Mouse (Mus musculus) forebrain, embryonic 10.5 days (tissue): ENCODE measurements around the gene Snx32. TPM values are rescaled to one million over a fixed set of nuclear protein-coding genes. Genes with fewer than 3 reads are reported as not detected.

Experiments
- DNase-seq: peaks from one replicate; pipeline ENCODE4 v3.0.0-alpha.2; 2017; ENCODE audit warnings: low spot score; ENCODE audit errors: extremely low spot score
- H3K27ac ChIP-seq: fragments of 300-500 bp; sonication (generic); 2 replicates; pipeline ENCODE4 v1.5.1; 2016; ENCODE audit warnings: mild to moderate bottlenecking
- H3K27me3 ChIP-seq: fragments of 300-500 bp; sonication (generic); 2 replicates; pipeline ENCODE4 v1.6.1; 2016; ENCODE audit warnings: mild to moderate bottlenecking; ENCODE audit not compliant: poor library complexity, severe bottlenecking
- H3K36me3 ChIP-seq: fragments of 300-500 bp; sonication (generic); replicated peaks from 2 replicates; pipeline ENCODE4 v1.6.1; 2016; ENCODE audit warnings: mild to moderate bottlenecking, moderate library complexity
- H3K4me1 ChIP-seq: fragments of 300-500 bp; sonication (generic); 2 replicates; pipeline ENCODE4 v1.6.1; 2016
- H3K4me3 ChIP-seq: fragments of 300-500 bp; sonication (generic); 2 replicates; pipeline ENCODE4 v1.5.1; 2016; ENCODE audit warnings: mild to moderate bottlenecking, moderate library complexity
- H3K9me3 ChIP-seq: fragments of 300-500 bp; sonication (generic); 2 replicates; pipeline ENCODE4 v1.6.1; 2016; ENCODE audit warnings: mild to moderate bottlenecking, moderate library complexity
- WGBS: fragments of 180-500 bp; shearing (Covaris S2); methylation state at CpG from one replicate; pipeline ENCODE4 v1.1.7; 2016; 5-methylcytosine and 5-hydroxymethylcytosine counted together
- polyA plus RNA-seq: library from polyadenylated mRNA; unstranded; fragments of >200 nt; fragmentation: Nextera tagmentation; extraction: Ambion mirVana; gene quantifications from 2 replicates; pipeline ENCODE4 v1.2.1, GENCODE M21; 2016

Gene Snx32
- polyA plus RNA-seq, 1 experiment from 2014 or later = 7.9 TPM

DNA sequence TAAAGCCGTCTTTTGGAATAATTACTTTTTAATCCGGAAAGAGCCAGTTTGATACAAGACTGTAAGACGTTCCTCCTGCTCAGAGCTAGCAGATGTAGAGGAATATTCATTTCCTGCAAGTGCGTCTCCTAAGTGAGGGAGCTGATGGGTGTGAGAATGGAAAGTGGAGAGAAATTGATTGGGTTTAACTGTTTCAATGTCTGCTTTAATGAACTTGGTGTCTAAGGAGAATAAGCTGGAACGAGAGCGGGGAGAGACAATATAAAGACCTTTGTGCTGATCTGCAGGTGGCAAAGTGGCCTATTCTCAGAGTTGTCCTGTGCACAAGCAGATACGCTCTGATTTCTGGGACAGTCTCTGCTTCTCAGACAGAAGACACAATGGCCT lies 19.8 kb upstream of the Snx32 start:
- Histone ChIP-seq H3K9me3 (no peaks in the 10 kb centered on the region), H3K27me3 (peaks cover 42% of the 10 kb centered on the region), H3K27ac (no peak overlapping the region), H3K36me3 (no peaks in the 10 kb centered on the region), H3K4me3 (no peak overlapping the region), H3K4me1 (peaks cover 24% of the 10 kb centered on the region)
- DNase-seq = no peak
- 48% methylated on average over 7 of the region's 7 CpGs for WGBS

DNA sequence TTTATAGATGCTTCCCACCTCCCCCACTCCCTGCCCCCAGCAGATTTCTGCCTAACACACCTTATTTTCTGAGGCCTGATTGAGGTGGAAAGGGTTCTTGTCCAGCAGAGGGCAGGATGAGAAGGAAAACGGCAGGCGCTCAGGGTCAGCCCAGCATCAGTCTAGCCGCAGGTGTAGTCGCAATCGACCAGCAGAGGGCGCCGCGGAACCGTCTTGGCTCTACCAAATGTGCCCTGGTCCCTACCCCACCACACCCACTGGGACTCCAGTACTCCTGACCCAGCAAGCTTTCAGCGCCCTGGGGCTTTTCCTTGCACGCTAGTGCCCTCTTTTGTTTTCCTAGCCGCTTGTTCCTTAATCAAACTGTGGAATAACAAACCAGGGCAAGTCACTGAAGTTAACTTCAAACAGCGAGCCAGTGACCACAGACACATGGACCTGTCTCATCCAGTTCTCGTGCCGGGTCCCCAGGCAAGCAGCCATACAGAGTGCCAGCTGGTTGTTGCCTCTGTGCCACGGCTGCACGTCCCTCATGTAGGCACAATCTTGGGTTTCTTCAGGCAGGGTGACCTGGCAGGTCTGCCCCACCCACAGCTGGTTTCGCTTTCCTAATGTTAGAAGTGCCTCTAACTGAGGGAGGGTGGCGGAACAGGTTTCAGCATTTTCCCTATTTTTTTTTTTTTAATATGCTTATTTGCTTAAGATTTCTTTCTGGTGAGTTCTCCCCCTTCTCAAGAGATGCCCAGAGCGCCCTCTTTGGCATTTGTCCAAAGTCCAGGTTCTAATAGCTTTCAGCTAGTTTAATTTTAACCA lies 19.2 kb upstream of the Snx32 start:
- no peaks in the 10 kb centered on the region for H3K36me3 ChIP-seq
- H3K9me3 ChIP-seq = no peaks in the 10 kb centered on the region
- peaks cover 24% of the 10 kb centered on the region for H3K4me1 ChIP-seq
- peak; percentile 97 for DNase-seq
- peak overlapping the region; percentile 31 for H3K4me3 ChIP-seq
- peaks cover 42% of the 10 kb centered on the region for H3K27me3 ChIP-seq
- 18% methylated on average over 20 of the region's 20 CpGs for WGBS
- H3K27ac ChIP-seq = no peak overlapping the region

DNA sequence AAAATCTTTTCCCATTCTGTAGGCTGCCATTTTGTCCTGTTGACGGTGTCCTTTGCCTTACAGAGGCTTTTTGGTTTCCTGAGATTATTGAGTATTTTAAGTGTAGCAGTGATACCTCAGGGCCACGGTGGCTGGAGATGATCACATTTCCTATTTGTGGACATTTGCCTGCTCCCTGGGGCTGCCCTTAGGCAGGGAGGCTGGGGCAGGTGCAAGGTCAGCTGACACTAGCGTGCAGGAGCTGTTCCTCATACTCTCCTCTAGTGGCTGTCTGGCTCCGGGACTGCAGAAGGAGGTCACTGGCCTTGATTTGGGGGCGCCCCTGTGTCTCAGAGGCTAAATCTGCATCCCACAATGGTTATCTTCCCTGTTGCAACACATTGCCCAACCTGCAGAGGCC lies 14.9 kb upstream of the Snx32 start:
- WGBS = 76% methylated on average over 5 of the region's 5 CpGs
- H3K27me3 ChIP-seq = peaks cover 13% of the 10 kb centered on the region
- no peaks in the 10 kb centered on the region for H3K36me3 ChIP-seq
- H3K4me3 ChIP-seq = no peak overlapping the region
- H3K4me1 ChIP-seq = peaks cover 17% of the 10 kb centered on the region
- no peak overlapping the region for H3K27ac ChIP-seq
- H3K9me3 ChIP-seq = no peaks in the 10 kb centered on the region
- no peak for DNase-seq

DNA sequence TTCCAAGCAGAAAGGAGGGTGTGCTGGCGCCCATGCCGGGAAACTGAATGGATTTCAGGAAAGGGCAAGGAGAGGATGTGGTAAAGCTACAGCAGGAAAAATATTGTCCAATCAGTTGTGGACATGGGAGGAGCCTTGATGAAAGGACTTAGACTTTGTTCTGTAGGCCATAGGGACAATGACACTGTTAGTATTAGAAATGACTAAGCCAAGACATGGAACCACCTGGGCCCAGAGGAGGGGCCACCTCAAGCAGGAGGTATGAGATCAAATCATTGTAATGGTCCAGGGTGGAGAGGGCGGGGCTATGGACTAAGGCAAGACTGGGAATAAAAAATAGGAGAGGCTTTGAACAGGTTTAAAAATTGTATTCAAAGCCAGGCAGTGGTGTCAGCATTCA lies 8.4 kb upstream of the Snx32 start:
- 88% methylated on average over 3 of the region's 3 CpGs for WGBS
- Histone ChIP-seq H3K27ac (no peak overlapping the region), H3K36me3 (no peaks in the 10 kb centered on the region), H3K4me3 (no peak overlapping the region), H3K27me3 (no peaks in the 10 kb centered on the region), H3K9me3 (no peaks in the 10 kb centered on the region), H3K4me1 (no peaks in the 10 kb centered on the region)
- no peak for DNase-seq

DNA sequence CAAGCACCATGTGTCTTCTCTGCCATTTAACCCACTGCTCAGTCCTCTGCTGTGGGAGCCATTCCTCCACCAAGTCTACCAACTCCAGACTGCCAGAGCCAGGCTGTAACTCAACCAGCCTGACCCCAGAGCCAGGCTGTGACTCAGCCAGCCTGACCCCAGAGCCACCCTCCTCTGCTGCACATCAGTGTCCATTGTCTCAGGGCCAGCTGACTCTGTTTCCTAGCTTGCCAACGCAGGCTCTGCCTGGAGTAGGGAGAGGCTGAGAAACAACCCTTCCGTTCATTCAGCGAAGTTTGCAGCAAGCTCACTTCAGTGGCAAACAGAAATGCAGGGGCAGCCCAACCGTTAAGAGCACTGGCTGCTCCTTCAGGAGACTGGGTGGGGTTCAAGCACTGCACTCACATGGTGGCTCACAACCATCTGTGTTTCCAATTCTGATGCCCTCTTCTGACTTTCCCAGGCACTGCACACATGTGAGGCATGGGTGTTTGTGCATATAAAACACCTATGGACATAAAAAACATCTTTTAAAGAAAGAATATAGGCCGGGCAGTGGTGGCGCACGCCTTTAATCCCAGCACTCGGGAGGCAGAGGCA lies 6.7 kb upstream of the Snx32 start:
- no peak for DNase-seq
- H3K9me3 ChIP-seq = no peaks in the 10 kb centered on the region; the same call in none of the 2 replicates
- WGBS = 82% methylated on average over 8 of the region's 8 CpGs
- no peak overlapping the region for H3K4me3 ChIP-seq
- H3K36me3 ChIP-seq = no peaks in the 10 kb centered on the region
- H3K4me1 ChIP-seq = no peaks in the 10 kb centered on the region
- H3K27ac ChIP-seq = no peak overlapping the region
- no peaks in the 10 kb centered on the region for H3K27me3 ChIP-seq

DNA sequence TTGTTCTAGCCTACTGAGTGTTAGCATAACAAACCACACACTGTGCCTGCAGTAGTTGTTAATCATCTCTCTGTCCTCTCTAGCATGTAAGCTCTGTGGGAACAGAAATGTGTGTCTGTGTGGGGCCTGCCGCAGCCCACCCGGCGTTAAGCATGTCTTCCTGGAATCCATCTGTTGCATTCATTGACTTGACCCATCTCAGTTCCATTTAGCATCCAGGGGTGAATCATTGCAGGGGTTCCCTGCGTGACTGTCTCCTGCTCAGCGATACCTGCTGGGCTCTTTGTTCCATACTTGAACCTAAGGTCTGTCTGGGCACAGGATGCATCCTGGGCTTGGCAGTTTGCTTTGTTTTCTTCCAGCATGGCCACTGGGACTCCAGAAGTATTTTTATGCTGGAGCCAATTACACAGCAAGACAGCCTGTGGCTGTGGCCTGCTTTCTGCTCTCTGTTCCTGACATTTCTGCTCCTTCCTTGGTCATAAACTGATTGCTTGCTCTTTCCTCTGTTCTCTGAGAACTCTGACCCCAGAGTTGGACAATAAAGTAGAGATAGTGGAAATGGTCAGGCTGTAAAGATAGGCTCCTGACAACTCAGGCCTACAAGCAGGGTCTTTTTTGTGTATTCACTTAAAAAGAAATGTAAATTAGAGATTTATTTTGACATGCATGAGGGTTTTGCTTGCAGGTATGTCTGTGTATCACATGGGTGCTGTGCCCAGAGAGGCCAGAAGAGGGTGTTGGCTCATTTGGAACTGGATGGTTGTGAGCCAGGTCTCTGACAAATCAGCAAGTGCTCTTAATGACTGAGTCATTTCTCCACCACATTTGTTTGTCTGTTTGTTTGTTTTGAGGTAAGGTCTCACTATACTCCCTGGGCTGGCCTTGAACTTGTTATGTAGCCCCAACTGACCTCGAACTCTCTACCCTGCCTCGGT lies 5.8 kb upstream of the Snx32 start:
- DNase-seq = no peak
- Histone ChIP-seq H3K4me1 (peaks cover 4% of the 10 kb centered on the region), H3K27ac (no peak overlapping the region), H3K36me3 (no peaks in the 10 kb centered on the region), H3K9me3 (no peaks in the 10 kb centered on the region; the same call in none of the 2 replicates), H3K4me3 (no peak overlapping the region), H3K27me3 (peaks cover 8% of the 10 kb centered on the region; the same call in 1 of the 2 replicates)
- WGBS = 81% methylated on average over 7 of the region's 7 CpGs

DNA sequence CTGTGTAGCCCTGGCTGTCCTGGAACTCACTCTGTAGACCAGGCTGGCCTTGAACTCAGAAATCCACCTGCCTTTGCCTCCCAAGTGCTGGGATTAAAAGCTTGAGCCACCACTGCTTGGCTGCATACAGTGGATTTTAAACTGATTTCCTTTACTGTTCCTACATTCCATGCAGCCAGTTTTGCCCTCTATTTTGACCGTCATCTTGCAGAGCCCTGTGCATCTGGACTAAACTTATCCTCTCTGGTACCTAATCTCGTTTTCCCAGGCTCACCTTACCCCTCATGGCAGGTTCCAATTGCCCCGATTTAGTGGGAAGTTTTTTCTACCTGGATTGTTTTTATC lies 2.6 kb upstream of the Snx32 start:
- Histone ChIP-seq H3K27me3 (peaks cover 8% of the 10 kb centered on the region; the same call in 1 of the 2 replicates), H3K36me3 (no peaks in the 10 kb centered on the region), H3K9me3 (peaks cover 14% of the 10 kb centered on the region), H3K27ac (no peak overlapping the region), H3K4me1 (peaks cover 21% of the 10 kb centered on the region), H3K4me3 (no peak overlapping the region)
- whole genome bisulfite sequencing = 87% methylated on average over 3 of the region's 3 CpGs
- DNase-seq = no peak

DNA sequence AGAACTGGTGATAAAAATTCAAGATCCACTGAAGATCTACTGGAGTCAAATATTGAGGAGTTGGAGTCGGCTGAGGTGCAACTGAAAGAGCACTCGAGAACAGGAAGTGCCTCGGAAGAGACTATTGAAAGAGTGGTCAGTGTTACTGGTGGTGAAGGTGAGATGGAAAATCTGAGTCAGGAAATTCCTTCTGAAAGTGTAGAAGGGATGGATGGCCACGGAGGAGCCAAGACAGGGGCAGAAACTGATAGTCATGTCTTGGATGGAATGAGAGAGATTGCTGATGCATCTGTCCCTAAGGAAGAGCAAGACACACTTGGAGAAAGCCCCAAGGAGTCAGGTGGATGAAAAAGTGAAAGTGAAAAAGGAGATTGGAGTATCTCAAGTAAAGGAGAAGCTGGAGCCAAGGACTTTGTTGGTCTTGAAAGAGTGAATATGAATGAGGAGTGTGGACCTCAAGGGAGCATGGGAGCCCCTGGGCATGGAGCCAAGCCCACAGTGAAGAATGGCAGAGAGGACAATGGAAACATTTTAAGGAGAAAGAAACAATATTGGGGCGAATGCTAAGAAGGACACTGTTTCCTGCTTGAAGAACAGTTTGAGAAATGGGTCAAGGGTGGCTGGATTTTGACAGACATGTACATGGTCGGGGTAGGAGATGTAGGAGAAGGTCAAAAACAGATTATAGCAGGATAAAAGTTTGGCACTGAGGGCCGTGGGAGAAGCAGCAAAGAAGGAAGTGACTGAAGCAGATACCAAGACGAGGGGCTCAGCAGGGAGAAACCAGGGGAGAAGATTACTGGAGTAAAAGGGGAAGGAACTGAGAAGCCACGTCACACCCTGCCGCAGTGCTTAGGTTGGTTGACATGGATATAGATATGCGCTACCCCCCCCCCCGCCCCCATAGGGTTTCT lies 2.0 kb upstream of the Snx32 start:
- Histone ChIP-seq H3K9me3 (peaks cover 14% of the 10 kb centered on the region), H3K27ac (no peak overlapping the region), H3K4me1 (peaks cover 21% of the 10 kb centered on the region), H3K36me3 (no peaks in the 10 kb centered on the region), H3K27me3 (peaks cover 8% of the 10 kb centered on the region; the same call in 1 of the 2 replicates), H3K4me3 (no peak overlapping the region)
- DNase-seq = no peak
- WGBS = 85% methylated on average over 12 of the region's 12 CpGs

DNA sequence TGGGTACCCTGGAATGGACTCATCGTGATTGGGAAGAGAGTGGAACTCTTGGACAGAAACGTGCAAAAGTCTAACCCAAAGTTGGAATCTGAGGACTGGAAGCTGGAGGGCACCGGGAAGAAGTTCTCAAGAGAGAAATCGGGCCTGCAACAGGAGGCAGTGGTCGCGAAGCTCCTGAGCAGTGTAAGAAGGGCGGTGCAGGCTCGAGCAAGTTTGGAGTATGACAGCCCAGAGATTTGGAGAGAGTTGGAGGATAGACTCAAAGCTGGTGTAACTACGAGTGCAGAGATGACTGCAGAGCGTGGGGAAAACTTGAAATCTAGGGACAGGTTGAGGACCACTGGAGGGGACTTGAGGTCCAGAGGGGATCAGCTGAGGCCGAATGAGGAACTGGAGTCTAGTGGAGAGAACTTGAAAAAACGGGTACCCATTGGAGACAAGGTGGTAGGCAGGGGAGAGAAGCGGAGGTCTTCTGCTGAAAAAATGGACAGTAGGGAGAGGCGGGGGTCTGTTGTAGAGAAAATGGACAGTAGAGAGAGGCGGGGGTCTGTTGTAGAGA lies 815 bp upstream of the Snx32 start:
- peaks cover 14% of the 10 kb centered on the region for H3K9me3 ChIP-seq
- H3K27ac ChIP-seq = peak overlapping the region; percentile 84
- peaks cover 21% of the 10 kb centered on the region for H3K4me1 ChIP-seq
- peak overlapping the region; percentile 57 for H3K4me3 ChIP-seq
- 58% methylated on average over 15 of the region's 15 CpGs for WGBS
- no peaks in the 10 kb centered on the region for H3K36me3 ChIP-seq
- no peak for DNase-seq
- H3K27me3 ChIP-seq = peaks cover 8% of the 10 kb centered on the region; the same call in 1 of the 2 replicates

DNA sequence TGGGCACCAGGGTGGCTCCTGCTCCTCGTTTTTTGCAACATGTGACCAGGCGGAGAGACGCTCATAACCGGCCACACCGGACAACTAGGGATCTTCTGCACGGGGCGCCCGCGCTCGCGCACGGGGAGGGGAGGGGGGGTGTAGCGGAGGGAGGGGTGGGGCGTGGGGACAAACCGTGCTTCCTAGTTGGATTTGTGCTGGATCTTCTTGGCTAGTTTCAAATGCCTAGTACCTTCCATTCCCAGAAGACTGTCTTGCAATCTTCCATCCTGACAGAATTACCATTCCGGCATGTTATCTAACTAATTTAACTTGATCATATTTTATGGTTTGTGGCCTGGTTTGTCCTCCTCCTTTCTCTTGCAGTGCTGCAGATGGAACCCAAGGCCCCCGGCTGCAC lies 6.7 kb downstream of the Snx32 start, which contains the start of gene 1700020D05Rik:
Gene 1700020D05Rik (minus strand): TSS at position 101 of the 400 bp plus-strand sequence.
- Histone ChIP-seq H3K9me3 (peaks cover 8% of the 10 kb centered on the region; the same call in 1 of the 2 replicates), H3K36me3 (peaks cover 4% of the 10 kb centered on the region; the same call in 1 of the 2 replicates), H3K4me1 (no peaks in the 10 kb centered on the region), H3K4me3 (no peak within 1 kb of the TSS), H3K27me3 (no peaks in the 10 kb centered on the region), H3K27ac (no peak within 1 kb of the TSS)
- DNase-seq = no peak
- WGBS = 58% methylated on average over 17 of the region's 17 CpGs

DNA sequence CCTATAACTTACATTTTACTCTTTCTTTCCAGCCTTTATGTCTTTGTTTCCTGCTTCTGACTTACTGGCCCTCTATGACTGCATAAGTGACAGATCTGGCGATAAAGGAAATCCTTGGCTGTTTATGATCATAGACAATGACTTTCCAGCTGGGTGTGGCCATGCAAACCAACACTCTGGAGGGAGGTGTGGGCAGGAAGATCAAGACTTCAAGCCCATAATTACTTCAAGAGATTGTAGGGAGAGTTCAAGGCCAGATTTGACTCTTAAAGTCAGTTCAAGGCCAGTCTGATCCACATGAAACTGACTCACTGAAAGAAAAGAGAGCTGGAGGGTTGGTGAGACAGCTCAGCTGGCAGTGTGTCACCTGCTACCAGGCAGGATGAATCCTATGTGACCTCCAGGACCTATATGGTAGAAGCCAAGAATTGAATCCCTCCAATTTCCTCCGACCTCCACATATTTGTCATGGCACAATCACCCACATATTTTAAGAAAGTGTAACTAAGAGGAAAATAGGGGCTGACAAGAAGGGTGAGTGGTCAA lies 9.9 kb downstream of the Snx32 start:
- no peak for DNase-seq
- WGBS = 84% methylated on average over 2 of the region's 2 CpGs

More for the DNA sequence above, 9.9 kb downstream of the Snx32 start:
- Histone ChIP-seq H3K9me3 (no peaks in the 10 kb centered on the region), H3K27me3 (no peaks in the 10 kb centered on the region), H3K4me1 (0 out of 2 replicates have a peak, but pooled peaks cover 3% of the 10 kb centered on the region), H3K4me3 (no peak overlapping the region), H3K27ac (no peak overlapping the region), H3K36me3 (peaks cover 36% of the 10 kb centered on the region)
